Mouse (Mus musculus) gonadal fat pad, adult 2 months (tissue): Measurements from ENCODE around the gene Dpyd. TPM values are rescaled to one million over a fixed set of nuclear protein-coding genes. Genes with fewer than 3 reads are reported as not detected.

Experiments
- DNase-seq: peaks from one replicate; pipeline ENCODE4 v3.0.0-alpha.2; 2012; ENCODE audit warnings: low read depth
- polyA plus RNA-seq: library from polyadenylated mRNA; depleted of rRNA; stranded (reverse); fragments of >200 nt; gene quantifications from 2 replicates; pipeline ENCODE4 v1.2.3, GENCODE M21; 2012

Gene Dpyd
- polyA plus RNA-seq, 1 experiment: 5.3 TPM

DNA sequence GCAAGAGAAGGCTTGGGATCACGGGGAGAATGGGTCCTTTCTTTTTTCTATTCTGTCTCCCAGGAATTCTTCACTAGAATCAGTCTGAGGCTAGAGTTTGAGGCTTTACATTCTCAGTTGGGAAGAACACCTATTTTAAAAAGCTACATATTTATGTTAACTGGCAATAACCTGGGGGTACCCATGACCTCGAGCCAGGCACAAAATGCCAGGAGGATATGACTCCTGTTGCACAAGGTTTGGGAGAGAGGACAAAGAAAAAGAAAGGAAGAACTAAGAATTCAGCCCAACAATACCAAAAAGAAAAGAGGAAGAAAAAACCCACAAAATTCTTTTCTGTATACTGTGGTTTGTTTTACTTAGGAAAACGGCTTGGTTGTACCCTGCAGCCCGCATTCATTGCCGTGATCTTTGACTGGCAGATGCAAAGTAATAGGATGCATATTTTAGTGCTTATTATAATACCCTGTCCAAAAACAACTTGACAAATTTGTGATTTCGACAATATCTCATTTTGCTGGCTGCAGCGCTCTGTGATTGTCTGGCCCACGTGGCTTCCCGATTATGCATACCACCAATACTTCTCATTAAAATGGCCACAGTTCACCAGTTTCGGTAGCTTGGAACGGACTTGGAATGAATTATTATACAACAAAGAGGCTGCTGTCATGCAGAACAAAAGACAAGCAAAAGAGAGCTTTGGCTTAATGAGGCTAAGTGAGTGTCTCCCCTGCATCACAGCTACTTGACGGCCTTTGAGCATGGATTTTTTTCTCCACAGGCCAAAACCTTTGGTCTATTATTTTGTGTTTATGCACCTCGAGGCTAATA lies 799.8 kb downstream of the Dpyd start:
- DNase-seq: no peak

DNA sequence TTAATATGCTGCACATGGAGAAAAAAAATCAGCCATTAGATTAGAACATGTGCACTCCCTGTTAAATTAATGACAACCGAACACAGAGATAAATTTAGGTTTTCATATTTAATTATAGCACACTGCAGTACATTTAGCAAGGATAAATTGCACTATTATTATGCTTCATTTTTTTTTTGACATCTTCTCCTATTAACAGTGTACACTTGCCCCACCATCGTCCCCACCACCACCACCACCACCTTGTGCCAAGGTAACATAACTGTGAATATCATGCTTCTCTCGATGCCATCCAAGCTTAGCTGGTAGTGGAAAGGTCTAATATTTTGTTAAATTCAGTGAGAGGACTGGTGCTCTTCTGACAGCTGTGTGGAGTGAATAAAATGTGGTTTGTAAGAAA lies 800.5 kb downstream of the Dpyd start:
- no peak for DNase-seq

- DNase-seq: no peak
These were observed 807.0 kb downstream of the Dpyd start for GRCm38 (mm10) chr3:119368931-119369330.

DNA sequence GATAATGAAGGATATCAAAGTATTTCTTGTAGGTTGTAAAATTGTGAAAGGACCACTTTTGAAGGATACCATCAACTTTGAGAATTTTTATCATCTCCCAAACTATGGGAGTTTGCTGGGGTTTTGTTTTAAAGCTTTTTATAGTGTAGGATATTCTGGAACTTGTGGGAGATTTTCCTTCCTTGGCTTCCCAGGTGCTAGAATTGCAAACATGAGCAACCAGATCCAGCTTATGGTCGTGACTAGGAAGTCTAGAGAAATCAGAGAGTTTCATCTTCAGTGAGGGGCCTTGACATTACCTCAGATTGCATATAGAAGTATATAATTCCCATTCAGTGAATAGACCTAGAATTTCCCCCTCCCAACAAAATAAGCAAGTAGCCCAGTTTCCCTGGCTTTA lies 819.2 kb downstream of the Dpyd start:
- no peak for DNase-seq

DNA sequence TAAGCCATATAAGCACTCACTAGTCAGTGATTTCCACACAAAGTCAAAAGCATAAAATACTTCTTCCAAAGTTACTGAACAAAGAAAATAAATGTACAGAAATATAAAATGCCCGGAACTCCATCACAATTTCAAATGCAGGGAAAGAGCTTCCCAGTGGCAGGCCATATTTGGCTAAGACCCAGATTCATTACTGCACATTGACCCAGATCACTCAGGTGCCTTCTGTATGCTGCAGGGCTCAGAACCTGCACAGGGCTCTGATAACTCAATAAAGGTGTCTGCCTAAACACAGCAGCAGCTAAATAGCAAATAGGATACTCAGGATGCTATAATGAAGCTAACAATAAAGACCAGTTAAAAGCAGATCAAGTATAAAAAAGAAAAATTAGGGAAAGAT lies 820.5 kb downstream of the Dpyd start:
- DNase-seq: no peak

- DNase-seq: no peak
These were observed 825.6 kb downstream of the Dpyd start for GRCm38 (mm10) chr3:119387332-119388105.

DNA sequence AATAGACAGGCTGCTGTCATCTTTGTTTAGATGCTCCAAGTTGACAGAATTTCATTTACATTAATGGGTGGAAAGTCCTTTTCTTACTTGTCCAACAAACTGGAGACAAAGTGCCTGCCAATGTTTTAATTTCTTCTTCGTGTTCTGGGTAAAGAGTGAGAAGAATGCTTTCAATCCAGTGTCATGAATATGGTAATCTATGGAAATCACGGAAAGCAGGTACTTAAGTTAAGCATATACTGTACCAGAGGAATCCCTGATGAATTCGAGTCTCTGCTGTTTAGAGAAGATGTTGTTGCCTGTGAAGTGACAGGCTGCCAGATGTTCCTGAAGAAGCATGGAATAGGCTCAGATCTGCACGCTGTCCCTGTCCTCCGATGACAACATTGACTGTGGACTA lies 835.3 kb downstream of the Dpyd start:
- DNase-seq: no peak

- no peak for DNase-seq
These were observed 841.2 kb downstream of the Dpyd start for GRCm38 (mm10) chr3:119402836-119403728.

- no peak for DNase-seq
These were observed 857.3 kb downstream of the Dpyd start for GRCm38 (mm10) chr3:119419087-119419709.

- no peak for DNase-seq
These were observed 857.8 kb downstream of the Dpyd start for GRCm38 (mm10) chr3:119419745-119420144.

GRCm38 (mm10) chr3:119431339-119431738 lies 869.4 kb downstream of the Dpyd start:
- DNase-seq: no peak

GRCm38 (mm10) chr3:119431757-119432156 lies 869.8 kb downstream of the Dpyd start:
- DNase-seq: no peak

DNA sequence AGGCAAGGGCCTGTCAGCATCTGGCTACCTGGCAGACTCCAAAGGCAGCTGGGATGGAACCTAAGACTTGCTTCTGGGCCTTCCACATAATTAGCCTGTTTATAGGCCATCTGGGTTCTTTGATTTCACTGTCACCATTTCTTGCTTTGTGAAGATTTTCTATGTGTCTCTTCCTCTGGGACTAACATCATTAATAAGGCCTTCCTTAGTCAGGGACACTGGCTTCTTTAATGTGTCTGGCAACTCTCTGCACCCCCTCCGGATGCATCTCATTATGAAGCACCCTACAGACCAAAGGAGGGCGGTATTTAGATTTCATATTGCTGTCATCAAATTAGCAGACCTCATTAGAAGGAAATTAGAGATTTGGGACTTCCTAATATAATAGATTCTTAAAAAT lies 885.6 kb downstream of the Dpyd start:
- no peak for DNase-seq

DNA sequence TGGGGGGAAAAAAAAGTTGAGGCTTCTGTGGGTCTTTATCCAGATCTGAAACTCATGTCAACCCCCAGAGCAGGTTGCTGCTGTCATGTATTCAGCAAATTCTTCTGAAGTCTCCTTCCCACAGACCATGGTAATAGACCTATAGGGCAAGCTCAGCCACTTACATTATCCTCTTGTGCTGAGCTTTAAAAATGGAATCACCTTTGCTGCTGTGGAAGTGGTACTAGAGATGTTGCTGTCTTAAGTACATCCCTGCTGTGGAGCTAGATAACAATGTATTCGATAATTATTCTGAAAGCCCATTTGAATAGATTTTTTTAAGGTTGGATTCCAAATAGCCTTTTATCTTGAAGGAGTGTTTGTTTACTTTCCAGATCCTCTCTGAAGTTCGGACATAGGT lies 902.1 kb downstream of the Dpyd start:
- no peak for DNase-seq

DNA sequence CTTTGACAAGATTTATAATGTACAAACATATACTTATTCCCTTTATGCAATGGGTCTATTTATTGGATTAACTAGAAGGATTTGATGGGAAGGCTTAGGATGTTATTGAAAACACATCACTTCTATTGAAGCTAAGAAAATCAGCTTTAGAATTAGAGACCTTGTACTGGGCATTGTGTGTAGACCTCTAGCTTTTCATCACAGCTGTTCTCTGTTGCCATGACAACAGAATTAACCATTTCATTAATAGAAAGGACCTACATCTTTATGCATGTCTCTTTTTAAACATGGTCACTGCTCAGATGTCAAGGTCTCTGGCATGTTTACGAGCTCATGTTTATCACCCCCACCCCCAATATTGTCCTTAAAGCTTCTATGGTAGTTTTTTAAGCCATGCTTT lies 902.5 kb downstream of the Dpyd start:
- DNase-seq: no peak

DNA sequence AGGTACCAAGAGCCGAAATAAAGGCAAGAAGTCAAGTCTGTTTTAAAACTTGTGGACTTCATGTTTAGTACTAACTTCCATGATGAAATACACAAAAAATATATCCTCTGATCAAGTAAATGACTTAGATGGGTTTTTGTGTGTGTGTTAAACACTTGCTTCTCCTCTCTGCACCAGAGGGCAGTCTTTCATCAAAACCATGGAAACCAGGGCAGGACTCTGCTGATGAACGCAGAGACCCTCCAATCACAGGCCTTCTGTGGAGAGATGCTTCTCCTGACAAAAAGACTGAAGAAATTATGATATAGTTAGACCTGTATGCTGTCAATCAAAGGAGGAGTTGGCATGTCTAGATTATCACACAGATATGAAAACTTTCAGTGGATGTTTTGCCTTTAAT lies 905.8 kb downstream of the Dpyd start:
- DNase-seq: no peak
